Mouse (Mus musculus) lung, postnatal 0 days (tissue): ENCODE results near the gene C3.
A peak's percentile ranks its signal among the peaks of the same experiment; 100 is the strongest.

Source experiments
- CTCF ChIP-seq: IDR thresholded peaks from 2 replicates; pipeline ENCODE4 v1.5.1; 2016; ENCODE audit warnings: antibody characterized with exemption, mild to moderate bottlenecking
- EP300 ChIP-seq: IDR thresholded peaks from 2 replicates; pipeline ENCODE4 v1.6.1; 2016; ENCODE audit warnings: antibody characterized with exemption, mild to moderate bottlenecking, control low read depth

DNA sequence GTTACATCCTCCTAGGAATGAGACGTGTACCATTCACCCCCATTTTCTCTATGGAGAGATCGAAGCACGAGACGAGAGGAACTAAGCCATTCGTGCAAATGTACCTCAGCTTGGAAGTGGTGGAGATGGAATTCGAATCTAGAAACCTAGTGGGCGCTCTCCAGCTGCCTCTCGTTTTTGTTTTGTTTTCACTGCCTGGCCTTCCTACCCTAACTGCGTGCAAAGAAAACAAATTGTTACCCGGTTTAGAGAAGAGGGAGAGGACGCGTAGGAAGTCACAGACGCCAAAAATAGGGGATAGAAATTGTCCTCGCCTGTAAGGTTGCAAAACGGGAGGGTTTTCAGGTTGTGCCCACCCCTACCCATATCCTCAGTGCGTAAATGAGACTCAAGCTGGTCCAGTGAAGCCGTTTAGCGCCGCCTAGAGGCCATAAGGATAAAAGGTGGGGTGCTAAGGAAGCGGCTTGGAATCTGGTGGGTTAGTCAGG lies 48.7 kb upstream of the C3 start:
- peak; percentile 95 for TF ChIP-seq CTCF
- no peak for TF ChIP-seq EP300
